Mouse (Mus musculus) adrenal gland, postnatal 25 days (tissue): ENCODE results near the gene Csnk1g2. TPM values are rescaled to one million over a fixed set of nuclear protein-coding genes. Genes with fewer than 3 reads are reported as not detected.
"Not testable (repeated sequence)": the region's sequence is repeated elsewhere in the genome, so short reads cannot be mapped to it uniquely, and the experiment has no call there.

Source experiments
- DNase-seq: peaks from one replicate; pipeline ENCODE4 v3.0.0; 2021; ENCODE audit warnings: mixed read lengths
- total RNA-seq: library from RNA; stranded (reverse); gene quantifications from 2 replicates; pipeline ENCODE4 v1.2.3, GENCODE M21; 2021

Gene Csnk1g2
- total RNA-seq, 1 experiment from 2014 or later: 157 TPM

DNA sequence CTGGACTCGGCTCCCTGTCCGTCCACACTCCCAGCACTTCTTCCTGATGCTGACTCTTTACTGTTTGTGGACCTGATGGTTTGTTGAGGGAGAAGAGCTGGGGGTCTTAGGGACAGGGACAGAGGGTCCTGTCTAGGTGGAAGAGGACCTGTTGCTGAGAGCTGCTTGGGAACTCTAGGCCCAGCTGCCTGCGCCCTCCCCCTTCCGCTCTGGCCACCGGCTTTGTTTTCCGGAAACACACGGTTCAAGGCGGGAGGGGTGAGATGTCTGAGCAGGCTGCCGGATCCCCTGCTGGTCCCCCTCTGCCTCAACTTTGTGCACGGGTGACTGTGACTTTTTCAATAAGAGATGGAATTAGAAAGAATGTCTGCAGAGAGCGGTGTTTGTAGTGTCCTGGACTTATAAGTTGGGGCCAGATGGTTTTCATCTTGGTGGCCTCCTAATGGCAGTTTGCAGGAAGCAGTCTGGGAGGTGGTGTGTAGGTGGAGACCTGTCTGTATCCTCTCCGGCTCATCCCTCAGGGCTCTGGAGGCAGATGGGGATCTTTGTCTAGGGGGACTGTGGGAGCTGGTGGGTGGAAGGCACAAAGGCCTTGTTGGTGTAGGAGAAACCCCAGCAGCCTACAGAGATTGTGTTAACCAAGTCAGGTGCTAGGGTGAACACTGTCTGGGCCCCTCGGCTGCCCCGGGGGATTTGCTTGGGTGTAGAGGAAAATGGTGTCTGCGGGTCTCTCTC, 986 bp downstream of the Csnk1g2 start:
- DNase-seq: peak; percentile 58

GRCm38 (mm10) chr10:80625764-80626163, 3.1 kb downstream of the Csnk1g2 start:
- no peak for DNase-seq

GRCm38 (mm10) chr10:80627685-80628084, 5.0 kb downstream of the Csnk1g2 start:
- no peak for DNase-seq

- DNase-seq: no peak
Measured at GRCm38 (mm10) chr10:80628925-80629324, 6.3 kb downstream of the Csnk1g2 start.

- no peak for DNase-seq
Measured at GRCm38 (mm10) chr10:80635345-80635744, 12.7 kb downstream of the Csnk1g2 start.

GRCm38 (mm10) chr10:80646936-80647335, 24.3 kb downstream of the Csnk1g2 start:
- no peak for DNase-seq

- not testable (repeated sequence) for DNase-seq
Measured at GRCm38 (mm10) chr10:80649910-80650309, 27.3 kb downstream of the Csnk1g2 start.

DNA sequence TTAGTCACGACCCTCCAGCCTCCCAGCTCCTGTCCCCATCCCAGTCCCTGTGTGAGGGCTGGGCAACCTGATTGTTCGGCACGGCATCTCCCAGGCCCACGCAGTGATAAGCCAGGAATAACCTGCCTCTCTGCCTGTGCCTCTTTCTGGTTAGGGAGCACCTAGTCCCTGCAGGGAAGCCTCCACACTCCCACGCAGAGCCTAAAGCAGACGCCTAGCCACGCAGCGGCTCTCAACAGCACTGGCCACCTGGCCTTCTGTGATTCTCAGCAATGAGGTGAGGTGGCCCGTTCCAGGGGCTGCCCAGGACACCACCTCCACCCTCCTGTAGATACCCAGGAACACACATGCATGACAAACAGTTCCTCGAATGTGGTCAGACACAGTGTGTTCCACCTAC, 27.8 kb downstream of the Csnk1g2 start:
- no peak for DNase-seq

GRCm38 (mm10) chr10:80653156-80653720, 30.6 kb downstream of the Csnk1g2 start:
- peak; percentile 39 for DNase-seq

- no peak for DNase-seq
Measured at GRCm38 (mm10) chr10:80654866-80655265, 32.2 kb downstream of the Csnk1g2 start.

DNA sequence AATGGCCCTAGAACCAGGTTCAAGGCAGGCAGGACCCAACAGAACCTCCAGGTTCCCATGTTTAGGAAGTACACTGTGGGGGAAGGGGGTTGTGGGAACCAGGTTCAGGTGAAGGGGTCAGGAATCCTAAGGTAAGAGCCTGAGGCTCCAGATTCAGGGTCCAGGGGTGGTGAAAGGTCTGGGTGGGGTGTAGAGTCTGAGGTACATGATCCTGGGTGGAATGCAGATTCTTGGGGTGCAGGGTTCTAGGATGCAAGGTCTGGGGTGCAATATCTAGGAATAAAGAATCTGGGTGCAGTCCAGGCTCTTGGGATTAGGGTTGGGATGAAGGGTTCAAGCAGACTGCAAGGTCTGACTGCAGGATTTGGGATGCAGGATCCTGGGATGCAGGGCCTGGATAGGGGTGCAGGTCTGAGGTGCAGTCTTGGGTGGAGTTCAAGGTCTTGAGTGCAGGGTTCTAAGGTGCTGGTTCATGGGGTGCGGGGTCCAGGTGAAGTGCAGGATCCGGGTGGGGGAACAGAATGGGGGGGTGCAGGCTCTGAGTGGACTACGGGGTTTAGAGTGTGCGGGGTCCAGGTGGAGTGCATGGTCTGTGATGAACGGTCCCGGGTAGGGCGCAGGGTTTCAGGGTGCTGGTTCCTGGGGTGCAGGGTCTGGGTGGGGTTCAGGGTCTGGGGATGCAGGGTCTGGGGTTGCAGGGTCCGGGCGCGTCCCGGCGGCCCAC, 32.9 kb downstream of the Csnk1g2 start:
- DNase-seq: no peak

DNA sequence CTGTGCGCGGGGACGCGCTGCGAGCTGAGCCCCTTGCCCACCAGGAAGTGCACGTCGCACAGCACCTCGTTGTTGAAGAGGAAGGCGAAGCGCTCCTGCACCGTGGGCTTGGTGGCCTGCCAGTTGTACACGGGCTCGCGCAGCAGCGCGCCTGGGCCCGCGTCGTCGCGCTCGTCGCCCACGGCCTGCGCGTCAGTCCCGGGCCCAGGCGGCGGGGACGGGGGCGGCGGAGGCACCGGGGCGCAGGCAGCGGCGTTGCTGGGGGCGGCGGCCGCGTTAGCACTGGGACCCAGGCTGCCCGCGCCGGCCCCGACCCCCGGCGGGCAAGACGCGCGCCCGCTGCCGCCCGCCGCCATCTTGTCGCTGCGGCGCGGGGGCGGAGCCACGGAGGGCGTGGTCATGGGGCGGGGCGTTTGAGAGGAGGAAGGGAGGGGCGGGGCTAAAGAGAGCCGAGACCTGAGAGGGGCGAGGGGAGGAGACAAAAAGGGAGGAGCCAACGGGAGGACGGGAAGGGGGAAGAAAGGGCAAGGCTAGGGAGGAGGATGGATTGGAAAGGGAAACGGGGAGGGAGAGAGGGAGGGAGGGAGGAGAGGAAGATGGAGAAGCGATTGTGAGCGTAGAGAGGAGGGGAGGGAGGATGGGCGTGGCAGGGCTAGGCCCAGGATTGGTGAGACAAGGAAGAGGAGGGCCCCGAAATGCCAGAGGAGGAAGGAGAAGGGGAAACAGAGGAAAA, 33.7 kb downstream of the Csnk1g2 start:
- DNase-seq: peak; percentile 98

- DNase-seq: no peak
Measured at GRCm38 (mm10) chr10:80656863-80657623, 34.4 kb downstream of the Csnk1g2 start, which contains the start of gene Btbd2. Btbd2 (minus strand) TSS chr10:80657071.

- DNase-seq: no peak
Measured at GRCm38 (mm10) chr10:80658194-80658840, 35.7 kb downstream of the Csnk1g2 start.

- no peak for DNase-seq
Measured at GRCm38 (mm10) chr10:80658841-80659202, 36.2 kb downstream of the Csnk1g2 start.

- DNase-seq: peak; percentile 73
Measured at GRCm38 (mm10) chr10:80659213-80659612, 36.6 kb downstream of the Csnk1g2 start.

DNA sequence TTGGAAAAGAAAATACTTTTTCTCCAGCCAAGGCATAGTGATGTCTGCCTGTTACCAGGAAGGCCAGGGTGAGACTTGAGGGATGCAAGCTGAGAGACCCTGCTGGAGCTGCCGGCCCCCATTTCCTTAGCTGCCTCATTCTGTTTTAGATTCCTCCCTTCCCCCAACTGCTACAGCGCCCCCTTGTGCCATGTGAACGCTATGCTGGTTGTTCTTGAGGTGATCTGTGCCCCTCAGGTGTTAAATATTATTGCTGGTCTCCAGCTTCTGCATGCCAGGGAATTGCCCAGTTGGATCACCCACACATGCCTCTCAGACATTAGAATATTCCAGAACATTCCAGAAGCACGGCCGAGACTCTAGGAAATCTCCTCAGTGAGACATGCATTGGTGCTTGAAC, 38.5 kb downstream of the Csnk1g2 start:
- DNase-seq: peak; percentile 50

GRCm38 (mm10) chr10:80663485-80664196, 41.0 kb downstream of the Csnk1g2 start:
- no peak for DNase-seq

DNA sequence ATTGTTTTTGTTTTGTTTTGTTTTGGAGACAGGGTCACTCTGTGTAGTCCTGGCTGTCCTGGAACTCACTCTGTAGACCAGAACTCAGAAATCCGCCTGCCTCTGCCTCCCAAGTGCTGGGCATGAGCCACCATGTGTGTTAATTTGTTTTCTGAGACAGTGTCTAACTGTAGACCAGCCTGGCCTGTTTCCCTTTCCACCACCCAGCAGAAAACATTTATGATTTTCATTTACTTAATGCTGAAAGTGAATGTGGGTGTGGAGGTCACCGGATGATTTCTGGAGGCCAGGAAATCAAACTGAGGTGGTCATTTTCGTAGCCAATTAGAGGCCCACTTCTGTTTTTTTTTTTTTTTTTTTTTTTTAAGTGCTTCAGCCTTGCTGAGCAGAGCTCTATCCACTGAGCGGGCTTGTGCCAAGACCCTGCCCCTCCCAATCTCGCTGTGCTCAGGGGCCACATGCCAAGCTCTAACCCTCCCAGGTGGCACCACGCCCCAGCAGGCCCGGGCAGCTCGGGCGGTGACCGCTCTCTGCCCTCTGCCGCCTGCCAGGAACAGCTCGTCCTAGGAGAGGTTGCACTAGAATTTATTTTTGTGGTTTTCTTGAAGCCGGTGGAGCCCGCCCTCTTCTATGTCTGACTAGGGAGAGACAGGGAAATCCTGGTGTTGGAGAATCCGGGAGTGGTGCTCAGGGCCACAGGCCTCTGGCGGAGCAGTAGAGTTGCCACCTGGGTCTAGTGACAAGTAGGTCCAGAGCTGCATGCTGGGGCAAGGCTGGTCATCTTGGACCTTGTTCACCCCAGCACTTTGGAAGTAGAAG, 41.8 kb downstream of the Csnk1g2 start:
- peak; percentile 84 for DNase-seq

GRCm38 (mm10) chr10:80665016-80665380, 42.4 kb downstream of the Csnk1g2 start:
- peak; percentile 79 for DNase-seq
